Mouse (Mus musculus) kidney, embryonic 16.5 days (tissue): ENCODE measurements around the gene Cfap69. TPM values are rescaled to one million over a fixed set of nuclear protein-coding genes. Genes with fewer than 3 reads are reported as not detected.

Experiments
- ATAC-seq: fragments of 200-750 bp; cut with Nextera tagmentation; 2 replicates; pipeline ENCODE4 v1.8.0; 2017; ENCODE audit warnings: moderate TSS enrichment; ENCODE audit not compliant: low FRiP score, low TSS enrichment
- H3K27ac ChIP-seq: fragments of 300-500 bp; sonication (generic); 2 replicates; pipeline ENCODE4 v1.5.1; 2014; ENCODE audit warnings: low read length
- H3K27me3 ChIP-seq: fragments of 300-500 bp; sonication (generic); 2 replicates; pipeline ENCODE4 v1.6.1; 2014; ENCODE audit warnings: low read length, control low read depth, mixed read lengths; ENCODE audit not compliant: insufficient read depth
- H3K36me3 ChIP-seq: fragments of 300-500 bp; sonication (generic); 2 replicates; pipeline ENCODE4 v1.6.1; 2014; ENCODE audit warnings: low read length, control low read depth, mixed read lengths; ENCODE audit not compliant: insufficient read depth
- H3K4me1 ChIP-seq: fragments of 300-500 bp; sonication (generic); 2 replicates; pipeline ENCODE4 v1.6.1; 2014; ENCODE audit warnings: low read length, control low read depth, mixed read lengths; ENCODE audit not compliant: insufficient read depth
- H3K4me2 ChIP-seq: fragments of 300-500 bp; sonication (generic); replicated peaks from 2 replicates; pipeline ENCODE4 v1.6.1; 2014; ENCODE audit warnings: low read depth, low read length
- H3K4me3 ChIP-seq: fragments of 300-500 bp; sonication (generic); 2 replicates; pipeline ENCODE4 v1.5.1; 2014; ENCODE audit warnings: mild to moderate bottlenecking, low read length
- H3K9ac ChIP-seq: fragments of 300-500 bp; sonication (generic); replicated peaks from 2 replicates; pipeline ENCODE4 v1.6.1; 2014; ENCODE audit warnings: low read length
- H3K9me3 ChIP-seq: fragments of 300-500 bp; sonication (generic); 2 replicates; pipeline ENCODE4 v1.6.1; 2016; ENCODE audit warnings: low read length, control low read depth
- WGBS: fragments of 180-500 bp; shearing (Covaris S2); extraction: QIAGEN DNeasy Blood & Tissue Kit; methylation state at CpG from one replicate; pipeline ENCODE4 v1.1.7; 2014; 5-methylcytosine and 5-hydroxymethylcytosine counted together
- polyA plus RNA-seq: library from polyadenylated mRNA; unstranded; fragments of >200 nt; fragmentation: Nextera tagmentation; extraction: Ambion mirVana; gene quantifications from 2 replicates; pipeline ENCODE4 v1.2.1, GENCODE M21; 2015

Gene Cfap69
- polyA plus RNA-seq, 1 experiment from 2014 or later, result 2.8 TPM

DNA sequence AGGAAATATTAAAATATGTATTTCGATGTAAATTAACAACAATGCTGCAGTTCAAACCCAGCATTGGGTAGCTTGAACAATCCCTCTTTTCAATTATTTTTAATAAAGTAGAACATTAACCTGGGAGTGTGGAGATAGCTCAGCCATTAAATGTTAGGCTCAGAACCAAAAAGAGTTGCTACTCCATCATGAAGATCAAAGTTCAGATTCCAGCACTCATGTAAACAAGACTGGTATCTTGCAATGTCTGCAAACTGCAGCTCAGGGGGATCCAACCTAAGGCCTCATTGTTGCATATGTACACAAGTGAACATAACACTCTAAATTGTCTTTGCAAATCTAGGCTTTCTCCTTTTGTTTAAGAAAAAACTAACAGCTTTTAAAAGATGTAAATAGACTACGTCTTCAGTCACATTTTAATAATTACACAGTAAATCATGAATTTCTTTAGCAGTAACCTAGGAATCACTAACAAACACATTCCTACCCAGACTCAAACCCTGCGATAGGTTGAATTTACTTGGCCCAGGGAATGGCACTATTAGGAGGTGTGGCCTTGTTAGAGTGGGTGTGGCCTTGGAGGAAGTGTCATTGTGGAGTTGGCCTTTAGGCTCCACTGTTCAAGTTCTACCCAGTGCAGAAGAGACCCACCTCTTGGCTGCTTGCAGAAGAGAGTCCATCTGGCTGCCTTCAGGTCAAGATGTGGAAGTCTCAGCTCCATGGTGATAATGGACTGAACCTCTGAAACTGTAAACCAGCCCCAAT is 130.2 kb downstream of the Cfap69 start:
- Histone ChIP-seq H3K36me3 (peaks cover 8% of the 10 kb centered on the region), H3K9me3 (no peaks in the 10 kb centered on the region), H3K27ac (peak overlapping the region; percentile 70; the same call in 1 of the 2 replicates), H3K4me2 (no peak overlapping the region), H3K4me3 (no peak overlapping the region), H3K9ac (no peak overlapping the region), H3K27me3 (no peaks in the 10 kb centered on the region), H3K4me1 (no peaks in the 10 kb centered on the region)
- peak; percentile 90 for ATAC-seq
- 78% methylated on average over 3 of the region's 3 CpGs for WGBS

Other genes with a start within 250 kb of the Cfap69 start
- gene Cdk14, start 243.9 kb downstream of the Cfap69 start, polyA plus RNA-seq, result 10.2 and 11.4 TPM in 2 replicates
- gene 1700015F17Rik, start 185.1 kb downstream of the Cfap69 start, polyA plus RNA-seq, result not detected in 2 replicates
- 36.6 and 42.2 TPM in 2 replicates for gene Cldn12, start 149.3 kb downstream of the Cfap69 start, polyA plus RNA-seq
- gene Gtpbp10, start 104.7 kb downstream of the Cfap69 start, polyA plus RNA-seq, result 31.9 and 32.4 TPM in 2 replicates
- 0.77 and 0.86 TPM in 2 replicates for gene Gm8773, start 90.4 kb downstream of the Cfap69 start, polyA plus RNA-seq
- 25.8 and 29.1 TPM in 2 replicates for gene Steap2, start 30.3 kb upstream of the Cfap69 start, polyA plus RNA-seq
- 13.2 and 13.6 TPM in 2 replicates for gene Steap1, start 85.1 kb upstream of the Cfap69 start, polyA plus RNA-seq